Mouse (Mus musculus) olfactory bulb, adult 2 months (tissue): Measurements from ENCODE around the gene Map3k20.

ENCODE experiments used
- CTCF ChIP-seq: fragments of 200-500 bp; IDR thresholded peaks from 2 replicates; pipeline ENCODE4 v1.5.1; 2012; ENCODE audit warnings: low read depth, mild to moderate bottlenecking, low read length, moderate library complexity; ENCODE audit not compliant: insufficient read depth
- POLR2A ChIP-seq: fragments of 200-500 bp; IDR thresholded peaks from 2 replicates; pipeline ENCODE4 v1.6.1; 2012; ENCODE audit warnings: mild to moderate bottlenecking, low read depth, low read length, moderate library complexity; ENCODE audit not compliant: insufficient read depth

DNA sequence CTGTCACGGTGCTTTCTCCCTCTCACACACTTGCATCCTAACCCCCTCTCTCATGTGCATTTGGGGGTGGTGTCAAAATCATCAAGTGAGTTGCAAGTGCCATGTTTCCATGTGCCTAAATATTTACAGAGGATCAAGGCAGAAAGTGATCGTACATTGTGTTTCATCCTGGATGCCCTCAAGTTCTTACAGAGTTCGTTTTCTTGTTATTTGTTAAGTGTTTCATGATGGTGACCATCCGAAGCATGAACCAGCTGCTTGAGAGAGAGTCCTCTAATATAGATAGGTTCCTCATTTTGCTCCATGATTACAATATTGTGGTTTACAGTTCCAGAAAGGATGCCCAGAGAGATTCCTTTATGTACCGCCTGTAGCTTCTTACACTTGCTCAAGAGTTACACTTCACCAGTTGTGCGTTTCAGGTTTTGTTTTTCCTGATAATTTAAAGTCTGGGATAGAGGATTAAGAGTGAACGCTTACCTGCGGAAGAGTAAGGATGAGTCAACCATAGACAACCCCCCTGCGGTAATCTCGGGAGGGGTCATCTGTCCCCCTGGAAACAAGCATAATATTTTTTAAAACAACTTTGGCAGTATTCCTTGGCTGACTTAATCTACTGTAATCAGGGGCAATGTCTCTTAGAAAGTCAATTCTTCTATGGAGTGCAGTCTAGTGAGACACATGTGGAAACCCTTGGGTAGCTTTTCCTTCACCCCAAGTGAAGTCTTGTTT, 11.7 kb downstream of the Map3k20 start:
- TF ChIP-seq CTCF (no peak), POLR2A (no peak)
